ENCODE assay signal across 8 mouse cellular contexts in the genomic region with DNA sequence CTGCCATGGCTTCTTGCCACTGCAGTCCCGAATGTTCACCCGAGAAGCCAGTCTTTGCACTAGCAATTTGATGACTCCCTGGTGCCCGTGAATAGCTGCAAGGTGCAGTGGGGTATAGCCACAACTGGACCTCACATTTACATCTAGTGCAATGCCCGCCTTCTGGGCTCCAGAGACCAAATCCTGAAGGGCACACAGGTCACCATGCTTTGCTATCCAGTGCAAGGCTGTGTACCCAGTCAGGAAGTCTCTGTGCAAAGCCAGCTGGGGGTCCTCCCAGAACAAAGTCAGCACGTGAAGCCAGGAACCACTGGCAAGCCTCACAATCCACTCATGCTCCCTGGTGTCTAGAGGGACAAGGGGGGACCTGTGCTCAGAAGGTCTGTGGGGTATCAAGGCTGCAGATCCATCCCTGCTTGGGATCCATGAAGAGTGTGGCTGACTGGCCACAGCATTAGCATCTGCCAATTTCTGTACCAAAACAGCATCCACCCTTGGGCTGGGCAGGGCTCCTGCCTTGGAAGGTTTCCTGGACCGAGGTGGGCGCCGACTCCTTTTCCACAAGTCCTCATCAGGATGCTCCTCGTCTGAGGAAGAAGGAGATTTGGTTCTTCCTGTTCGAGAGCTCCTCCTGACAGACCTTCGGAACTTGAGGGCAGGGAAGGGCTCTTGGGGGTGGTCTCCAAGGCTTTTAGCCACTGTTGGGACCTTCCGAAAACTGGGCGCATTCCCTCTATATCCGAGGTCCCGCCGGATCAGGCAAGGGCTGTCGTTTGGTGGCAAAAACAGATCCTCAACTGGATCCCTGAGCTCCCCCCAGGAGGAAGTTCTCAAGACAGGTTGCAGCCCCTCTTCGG. TPM values are rescaled to one million over a fixed set of nuclear protein-coding genes. Genes with fewer than 3 reads are reported as not detected.
DNase-seq lines count a peak whose midpoint lies in the region; ATAC-seq and TF ChIP-seq lines count a peak whose summit lies in the region.

No protein-coding gene starts in this region.

- H3K27ac ChIP-seq in kidney, embryonic 15.5 days, result no peak overlapping the region
- H3K27ac ChIP-seq in embryonic facial prominence, embryonic 10.5 days (replicated peaks), result no peak overlapping the region
- no peak overlapping the region for H3K27ac ChIP-seq in forebrain, embryonic 14.5 days (ENCODE audit: low read depth, low read length)
- H3K27ac ChIP-seq in liver, postnatal 0 days (ENCODE audit: low read depth), result no peak overlapping the region

- H3K27me3 ChIP-seq in kidney, embryonic 15.5 days, result peaks cover 59% of the 10 kb centered on the region
- peaks cover 77% of the 10 kb centered on the region for H3K27me3 ChIP-seq in embryonic facial prominence, embryonic 10.5 days (replicated peaks; ENCODE audit: low read depth, poor library complexity, severe bottlenecking)
- peaks cover 57% of the 10 kb centered on the region for H3K27me3 ChIP-seq in forebrain, embryonic 14.5 days (replicated peaks; ENCODE audit: control insufficient read depth, insufficient read depth, low read length)
- H3K27me3 ChIP-seq in liver, postnatal 0 days (ENCODE audit: insufficient read depth, low read length), result peaks cover 29% of the 10 kb centered on the region

- H3K36me3 ChIP-seq in kidney, embryonic 15.5 days, result no peaks in the 10 kb centered on the region
- no peaks in the 10 kb centered on the region for H3K36me3 ChIP-seq in embryonic facial prominence, embryonic 10.5 days (replicated peaks)
- no peaks in the 10 kb centered on the region for H3K36me3 ChIP-seq in forebrain, embryonic 14.5 days (ENCODE audit: control insufficient read depth, insufficient read depth, low read length)
- H3K36me3 ChIP-seq in liver, postnatal 0 days (replicated peaks; ENCODE audit: insufficient read depth, low read length), result no peaks in the 10 kb centered on the region

- peaks cover 42% of the 10 kb centered on the region for H3K4me1 ChIP-seq in kidney, embryonic 15.5 days
- H3K4me1 ChIP-seq in embryonic facial prominence, embryonic 10.5 days, result peaks cover 61% of the 10 kb centered on the region
- peaks cover 18% of the 10 kb centered on the region for H3K4me1 ChIP-seq in forebrain, embryonic 14.5 days (ENCODE audit: control insufficient read depth, insufficient read depth, low read length)
- H3K4me1 ChIP-seq in liver, postnatal 0 days (ENCODE audit: insufficient read depth), result peaks cover 21% of the 10 kb centered on the region; the same call in 1 of the 2 replicates

- peak overlapping the region; percentile 96 for H3K4me2 ChIP-seq in kidney, embryonic 15.5 days
- peak overlapping the region; percentile 94; the same call in 1 of the 2 replicates for H3K4me2 ChIP-seq in forebrain, embryonic 14.5 days (ENCODE audit: low read length)
- peak overlapping the region; percentile 67 for H3K4me2 ChIP-seq in liver, postnatal 0 days (ENCODE audit: low read depth, low read length)

- H3K9me3 ChIP-seq in kidney, embryonic 15.5 days (replicated peaks), result no peaks in the 10 kb centered on the region
- H3K9me3 ChIP-seq in embryonic facial prominence, embryonic 10.5 days, result no peaks in the 10 kb centered on the region
- no peaks in the 10 kb centered on the region for H3K9me3 ChIP-seq in forebrain, embryonic 14.5 days (replicated peaks; ENCODE audit: control insufficient read depth, low read length)
- no peaks in the 10 kb centered on the region for H3K9me3 ChIP-seq in liver, postnatal 0 days (ENCODE audit: low read length)

- no peak for TF ChIP-seq CTCF in liver, postnatal 0 days (IDR thresholded peaks at IDR 0.05; ENCODE audit: low read depth)

- peak overlapping the region; percentile 60 for H3K4me3 ChIP-seq in kidney, embryonic 15.5 days (replicated peaks)
- peak overlapping the region; percentile 63 for H3K4me3 ChIP-seq in embryonic facial prominence, embryonic 10.5 days
- no peak overlapping the region for H3K4me3 ChIP-seq in forebrain, embryonic 14.5 days (ENCODE audit: low read depth, low read length)
- H3K4me3 ChIP-seq in liver, postnatal 0 days (ENCODE audit: low read depth, low read length), result peak overlapping the region; percentile 54

- TF ChIP-seq EP300 in liver, postnatal 0 days (IDR thresholded peaks at IDR 0.05; ENCODE audit: low read depth), result no peak

- DNase-seq in kidney, adult 8-10 months, result no peak
- DNase-seq in embryonic facial prominence, embryonic 10.5 days (ENCODE audit: low spot score), result no peak
- no peak for DNase-seq in forebrain, embryonic 14.5 days (ENCODE audit: low spot score)
- no peak for DNase-seq in liver, postnatal 0 days
- no peak for DNase-seq in urinary bladder, postnatal 25 days (ENCODE audit: low spot score)
- DNase-seq in spleen, postnatal 14 days (ENCODE audit: low spot score in 2 of 2), result no peak
- DNase-seq in spleen, postnatal 36 days (ENCODE audit: low spot score in 2 of 2), result no peak

- 42% methylated on average over 18 of the region's 18 CpGs for WGBS in kidney, embryonic 15.5 days
- WGBS in embryonic facial prominence, embryonic 10.5 days, result 42% methylated on average over 18 of the region's 18 CpGs
- 41% methylated on average over 18 of the region's 18 CpGs for WGBS in forebrain, embryonic 14.5 days
- WGBS in liver, postnatal 0 days (ENCODE audit: insufficient replicate concordance), result 45% methylated on average over 18 of the region's 18 CpGs

- no peak overlapping the region for H3K9ac ChIP-seq in kidney, embryonic 15.5 days
- no peak overlapping the region for H3K9ac ChIP-seq in forebrain, embryonic 14.5 days (ENCODE audit: low read length)
- no peak overlapping the region for H3K9ac ChIP-seq in liver, postnatal 0 days (replicated peaks)

- no peak for ATAC-seq in kidney, embryonic 15.5 days (replicated peaks; ENCODE audit: low FRiP score)
- no peak for ATAC-seq in forebrain, embryonic 14.5 days
- no peak for ATAC-seq in liver, postnatal 0 days

RNA-seq across cellular contexts. Expression of a gene that starts 1.8 kb away (rescaled TPM):
- polyA plus RNA-seq in kidney, embryonic 15.5 days (2015; fragmentation: Nextera tagmentation; extraction: Ambion mirVana), result 1.4 and 1.5 TPM in 2 replicates
- 0.78 and 0.85 TPM in 2 replicates for polyA plus RNA-seq in embryonic facial prominence, embryonic 10.5 days (2016; fragmentation: Nextera tagmentation; extraction: Ambion mirVana)
- 0.05 TPM in 1 of 2 replicates, not detected in the other for polyA plus RNA-seq in forebrain, embryonic 14.5 days (2014; fragmentation: Nextera tagmentation; extraction: Ambion mirVana)
- 1.8 and 3.9 TPM in 2 replicates for polyA plus RNA-seq in liver, postnatal 0 days (2015; fragmentation: Nextera tagmentation; extraction: Ambion mirVana)

RNA-seq across cellular contexts. Expression of a gene that starts 50.2 kb away (rescaled TPM):
- polyA plus RNA-seq in kidney, embryonic 15.5 days (2015; fragmentation: Nextera tagmentation; extraction: Ambion mirVana), result 221 and 222 TPM in 2 replicates
- 294 and 297 TPM in 2 replicates for polyA plus RNA-seq in embryonic facial prominence, embryonic 10.5 days (2016; fragmentation: Nextera tagmentation; extraction: Ambion mirVana)
- polyA plus RNA-seq in forebrain, embryonic 14.5 days (2014; fragmentation: Nextera tagmentation; extraction: Ambion mirVana), result 149 and 167 TPM in 2 replicates
- 12.1 and 12.2 TPM in 2 replicates for polyA plus RNA-seq in liver, postnatal 0 days (2015; fragmentation: Nextera tagmentation; extraction: Ambion mirVana)

Comparison
In these comparisons a context has a peak if more than half of its experiments do, and no peak if none do; other contexts are left out.
1. RNA of a gene that starts 50.2 kb away (polyA plus RNA-seq): 294 to 297 TPM in embryonic facial prominence, embryonic 10.5 days, 221 to 222 TPM in kidney, embryonic 15.5 days and 149 to 167 TPM in forebrain, embryonic 14.5 days; 12.1 to 12.2 TPM in liver, postnatal 0 days; every median in the first group is over 10 times any median in the second.
2. Peak in every context shown above with its lines, with median percentiles within 50 percentile points of each other: H3K4me2 ChIP-seq.